Mouse (Mus musculus) hindbrain, embryonic 15.5 days (tissue): ENCODE data around the gene Dap3. TPM values are rescaled to one million over a fixed set of nuclear protein-coding genes. Genes with fewer than 3 reads are reported as not detected.

ENCODE experiments used
- ATAC-seq: fragments of 200-750 bp; cut with Nextera tagmentation; 2 replicates; pipeline ENCODE4 v1.8.0; 2017; ENCODE audit warnings: low read depth, moderate number of reproducible peaks, moderate TSS enrichment; ENCODE audit not compliant: low FRiP score
- H3K27ac ChIP-seq: fragments of 300-500 bp; sonication (generic); replicated peaks from 2 replicates; pipeline ENCODE4 v1.5.1; 2015; ENCODE audit warnings: mild to moderate bottlenecking, inconsistent platforms
- H3K27me3 ChIP-seq: fragments of 300-500 bp; sonication (generic); 2 replicates; pipeline ENCODE4 v1.6.1; 2015; ENCODE audit warnings: control low read depth, inconsistent platforms
- H3K36me3 ChIP-seq: fragments of 300-500 bp; sonication (generic); 2 replicates; pipeline ENCODE4 v1.6.1; 2015; ENCODE audit warnings: control low read depth, inconsistent platforms
- H3K4me1 ChIP-seq: fragments of 300-500 bp; sonication (generic); replicated peaks from 2 replicates; pipeline ENCODE4 v1.6.1; 2015; ENCODE audit warnings: control low read depth, inconsistent platforms
- H3K4me2 ChIP-seq: fragments of 300-500 bp; sonication (generic); 2 replicates; pipeline ENCODE4 v1.6.1; 2015; ENCODE audit warnings: moderate library complexity, mild to moderate bottlenecking, inconsistent platforms
- H3K4me3 ChIP-seq: fragments of 300-500 bp; sonication (generic); 2 replicates; pipeline ENCODE4 v1.5.1; 2015; ENCODE audit warnings: mild to moderate bottlenecking, inconsistent platforms
- H3K9ac ChIP-seq: fragments of 300-500 bp; sonication (generic); 2 replicates; pipeline ENCODE4 v1.6.1; 2015; ENCODE audit warnings: inconsistent platforms
- H3K9me3 ChIP-seq: fragments of 300-500 bp; sonication (generic); 2 replicates; pipeline ENCODE4 v1.6.1; 2016; ENCODE audit warnings: control low read depth, inconsistent platforms
- WGBS: fragments of 180-500 bp; shearing (Covaris S2); methylation state at CpG from one replicate; pipeline ENCODE4 v1.1.7; 2015; 5-methylcytosine and 5-hydroxymethylcytosine counted together
- polyA plus RNA-seq: library from polyadenylated mRNA; unstranded; fragments of >200 nt; fragmentation: Nextera tagmentation; extraction: Ambion mirVana; gene quantifications from 2 replicates; pipeline ENCODE4 v1.2.1, GENCODE M21; 2015

Gene Dap3
- polyA plus RNA-seq, 1 experiment from 2014 or later, result 121 TPM

DNA sequence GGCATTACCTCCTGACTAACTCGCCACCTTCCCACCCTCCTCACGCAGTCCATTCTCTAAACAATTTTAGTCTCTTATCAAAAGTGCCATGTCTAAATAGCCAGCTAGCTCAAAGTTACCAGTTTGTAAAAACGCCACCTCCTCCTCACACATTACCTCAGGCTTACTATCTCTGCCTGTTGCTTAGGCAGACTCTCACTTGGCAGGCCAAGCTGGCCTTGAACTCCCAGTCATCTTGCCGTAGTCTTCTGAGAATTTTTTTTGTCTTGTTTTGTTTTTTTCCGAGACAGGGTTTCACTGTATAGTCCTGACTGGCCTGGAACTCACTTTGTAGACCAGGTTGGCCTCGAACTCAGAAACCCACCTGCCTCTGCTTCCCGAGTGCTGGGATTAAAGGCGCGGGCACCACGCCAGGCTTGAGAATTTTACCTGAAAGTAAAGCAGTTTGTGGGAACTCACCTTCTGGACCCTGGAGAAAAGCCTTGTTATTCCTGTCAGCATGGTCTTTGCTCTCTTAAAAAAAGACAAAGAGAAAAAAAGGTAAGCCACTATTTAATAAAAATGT, 8.6 kb downstream of the Dap3 start:
- no peak overlapping the region for H3K4me2 ChIP-seq
- no peak for ATAC-seq
- no peaks in the 10 kb centered on the region for H3K4me1 ChIP-seq
- peaks cover 24% of the 10 kb centered on the region for H3K36me3 ChIP-seq
- no peaks in the 10 kb centered on the region for H3K27me3 ChIP-seq
- H3K27ac ChIP-seq, result no peak overlapping the region
- no peaks in the 10 kb centered on the region for H3K9me3 ChIP-seq
- 93% methylated on average over 10 of the region's 10 CpGs for WGBS
- no peak overlapping the region for H3K4me3 ChIP-seq
- H3K9ac ChIP-seq, result no peak overlapping the region

DNA sequence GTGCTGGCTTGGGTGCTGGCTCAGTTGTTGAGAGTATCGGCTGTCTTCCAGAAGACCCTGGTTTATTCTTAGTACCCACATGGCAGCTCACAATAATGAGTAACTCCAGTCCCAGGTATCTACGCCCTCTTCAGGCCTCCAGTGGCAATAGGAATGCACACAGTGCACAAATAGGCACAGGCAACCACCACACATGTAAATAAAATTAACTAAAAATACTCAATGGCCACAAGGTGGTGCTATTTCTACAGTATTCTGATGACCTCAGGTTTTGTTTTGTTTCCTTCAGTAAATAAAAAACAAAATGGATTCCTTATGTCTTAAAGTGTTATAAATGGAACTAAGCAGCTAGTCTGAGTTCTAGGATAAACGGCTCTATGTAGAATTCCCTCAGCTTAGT, 11.2 kb downstream of the Dap3 start:
- no peaks in the 10 kb centered on the region for H3K4me1 ChIP-seq
- no peaks in the 10 kb centered on the region for H3K27me3 ChIP-seq
- H3K27ac ChIP-seq, result no peak overlapping the region; the same call in 1 of the 2 replicates
- H3K36me3 ChIP-seq, result peaks cover 27% of the 10 kb centered on the region
- 0 out of 2 replicates have a peak, but pooled peaks have one; percentile 48 for ATAC-seq
- H3K9ac ChIP-seq, result no peak overlapping the region
- no peak overlapping the region for H3K4me3 ChIP-seq
- H3K4me2 ChIP-seq, result no peak overlapping the region
- H3K9me3 ChIP-seq, result no peaks in the 10 kb centered on the region
- WGBS, result 64% methylated on average over 3 of the region's 3 CpGs

DNA sequence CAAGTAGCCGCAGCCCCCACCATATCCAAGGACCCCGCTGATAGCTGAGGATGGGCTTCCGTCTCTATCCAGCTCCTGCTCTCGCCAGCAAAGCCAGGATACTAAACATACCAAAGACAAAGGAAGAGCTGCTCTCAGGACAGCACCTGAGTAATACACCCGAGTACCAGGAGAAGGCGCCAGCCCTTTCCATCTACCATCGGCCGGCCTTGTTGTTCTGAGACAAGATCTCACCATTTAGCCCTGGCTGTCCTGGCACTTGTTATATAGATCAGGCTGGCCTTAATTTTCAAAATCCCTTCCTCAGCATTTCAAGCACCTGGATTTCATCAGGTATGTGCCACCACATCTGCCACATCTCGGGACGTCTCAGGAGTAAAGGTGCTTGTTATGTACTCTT, 11.9 kb downstream of the Dap3 start:
- H3K27ac ChIP-seq, result no peak overlapping the region
- H3K27me3 ChIP-seq, result no peaks in the 10 kb centered on the region
- no peaks in the 10 kb centered on the region for H3K4me1 ChIP-seq
- H3K4me2 ChIP-seq, result no peak overlapping the region
- no peak for ATAC-seq
- no peak overlapping the region for H3K4me3 ChIP-seq
- 95% methylated on average over 10 of the region's 10 CpGs for WGBS
- no peak overlapping the region for H3K9ac ChIP-seq
- no peaks in the 10 kb centered on the region for H3K9me3 ChIP-seq
- H3K36me3 ChIP-seq, result peaks cover 33% of the 10 kb centered on the region

DNA sequence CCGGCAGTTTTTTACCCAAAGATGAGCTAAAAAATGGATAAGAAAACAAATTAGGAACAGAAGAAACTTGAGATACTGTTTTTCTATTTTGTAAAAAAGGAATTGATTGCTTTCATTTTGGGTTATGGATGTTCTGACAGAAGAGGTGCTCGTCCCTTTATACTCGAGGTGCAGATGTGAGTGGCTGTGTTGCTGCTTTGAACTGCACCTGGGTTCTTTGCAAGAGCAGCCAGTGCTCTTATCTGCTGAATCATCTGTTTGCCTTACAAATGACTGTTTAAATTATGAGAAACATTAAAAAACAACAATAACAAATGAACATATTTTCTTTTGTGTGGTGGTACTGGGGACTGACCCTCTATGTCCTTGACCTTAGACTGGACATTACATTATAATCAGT, 21.5 kb downstream of the Dap3 start:
- H3K4me2 ChIP-seq, result no peak overlapping the region
- no peaks in the 10 kb centered on the region for H3K27me3 ChIP-seq
- no peaks in the 10 kb centered on the region for H3K4me1 ChIP-seq
- no peak for ATAC-seq
- H3K4me3 ChIP-seq, result no peak overlapping the region
- no peak overlapping the region for H3K9ac ChIP-seq
- no peak overlapping the region for H3K27ac ChIP-seq
- H3K9me3 ChIP-seq, result no peaks in the 10 kb centered on the region
- WGBS, result 87% methylated on average over 3 of the region's 3 CpGs
- peaks cover 76% of the 10 kb centered on the region for H3K36me3 ChIP-seq

DNA sequence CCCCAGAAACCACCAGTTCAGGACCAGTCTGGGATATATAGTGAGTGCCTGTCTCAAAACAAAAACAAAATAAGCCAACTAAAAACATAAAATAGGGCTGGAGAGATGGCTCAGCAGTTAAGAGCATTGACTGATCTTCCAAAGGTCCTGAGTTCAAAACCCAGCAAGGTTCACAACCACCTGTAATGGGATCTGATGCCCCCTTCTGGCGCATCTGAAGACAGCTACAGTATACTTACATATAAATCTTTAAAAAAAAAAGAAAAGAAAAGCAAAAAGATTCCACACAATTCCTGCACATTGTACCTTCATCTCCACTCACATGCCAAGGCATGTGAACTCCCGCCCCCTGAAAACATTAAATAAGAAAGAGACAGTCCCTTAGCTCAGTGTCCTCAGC, 25.3 kb downstream of the Dap3 start:
- Histone ChIP-seq H3K4me3 (no peak overlapping the region), H3K9me3 (no peaks in the 10 kb centered on the region), H3K27ac (no peak overlapping the region), H3K4me1 (no peaks in the 10 kb centered on the region), H3K27me3 (no peaks in the 10 kb centered on the region), H3K4me2 (no peak overlapping the region), H3K9ac (no peak overlapping the region), H3K36me3 (peaks cover 85% of the 10 kb centered on the region)
- ATAC-seq, result no peak
- WGBS, result 91% methylated on average over 2 of the region's 2 CpGs

DNA sequence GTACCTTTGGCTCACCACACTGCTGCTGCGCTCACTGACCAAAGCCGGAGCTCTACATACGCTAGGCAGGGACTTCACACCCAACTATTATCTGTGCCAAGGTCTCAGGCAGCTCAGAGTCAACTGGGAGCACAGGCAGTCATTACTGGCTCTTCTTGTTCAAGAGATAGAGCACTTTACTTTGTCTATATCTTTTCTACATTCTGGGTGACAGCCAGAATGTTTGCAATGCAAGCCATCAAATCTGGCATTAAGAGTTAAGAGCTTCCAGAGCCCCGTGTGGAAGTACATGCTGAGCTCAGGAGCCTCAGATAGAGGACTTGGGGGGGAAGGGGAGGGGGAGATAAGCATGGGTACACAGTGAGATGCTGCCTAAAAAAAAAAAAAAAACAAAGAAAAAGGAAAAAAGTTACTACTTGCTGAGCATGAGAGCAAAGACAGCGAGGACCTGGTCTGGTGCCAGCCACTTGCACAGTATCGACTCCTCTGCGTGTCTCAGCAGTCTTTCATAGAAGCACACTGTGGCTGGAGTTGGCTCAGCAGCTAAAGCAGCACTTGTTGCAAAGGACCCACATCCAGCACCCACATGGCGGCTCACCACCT, 26.9 kb downstream of the Dap3 start:
- no peak for ATAC-seq
- no peaks in the 10 kb centered on the region for H3K9me3 ChIP-seq
- H3K27me3 ChIP-seq, result no peaks in the 10 kb centered on the region
- H3K9ac ChIP-seq, result no peak overlapping the region
- H3K4me2 ChIP-seq, result no peak overlapping the region
- no peak overlapping the region for H3K27ac ChIP-seq
- 91% methylated on average over 8 of the region's 8 CpGs for WGBS
- peaks cover 71% of the 10 kb centered on the region for H3K36me3 ChIP-seq
- H3K4me1 ChIP-seq, result no peaks in the 10 kb centered on the region
- H3K4me3 ChIP-seq, result no peak overlapping the region

DNA sequence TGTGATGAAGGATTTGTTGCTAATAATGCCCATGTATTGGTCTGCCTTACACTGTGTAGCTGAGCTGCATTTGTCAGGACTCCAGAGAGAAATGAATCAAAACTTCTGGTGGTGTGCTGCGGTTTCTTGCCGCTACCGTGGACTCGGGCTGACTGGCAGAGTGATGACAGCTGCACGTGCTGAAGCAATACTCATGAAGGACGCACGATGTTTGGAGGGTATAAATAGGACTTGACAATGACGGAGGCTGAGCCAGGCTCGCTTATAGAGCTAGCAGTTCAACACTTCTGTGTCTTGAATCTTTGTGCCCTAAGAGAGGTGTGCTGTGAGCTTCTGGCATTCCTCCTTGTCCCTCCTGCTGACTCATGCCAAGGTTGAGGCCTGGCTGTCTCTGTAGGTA, 29.6 kb downstream of the Dap3 start:
- H3K4me2 ChIP-seq, result no peak overlapping the region
- no peak for ATAC-seq
- H3K27ac ChIP-seq, result no peak overlapping the region
- H3K9me3 ChIP-seq, result no peaks in the 10 kb centered on the region
- H3K27me3 ChIP-seq, result no peaks in the 10 kb centered on the region
- no peak overlapping the region for H3K4me3 ChIP-seq
- H3K9ac ChIP-seq, result no peak overlapping the region
- 96% methylated on average over 9 of the region's 9 CpGs for WGBS
- no peaks in the 10 kb centered on the region for H3K4me1 ChIP-seq
- peaks cover 51% of the 10 kb centered on the region for H3K36me3 ChIP-seq

DNA sequence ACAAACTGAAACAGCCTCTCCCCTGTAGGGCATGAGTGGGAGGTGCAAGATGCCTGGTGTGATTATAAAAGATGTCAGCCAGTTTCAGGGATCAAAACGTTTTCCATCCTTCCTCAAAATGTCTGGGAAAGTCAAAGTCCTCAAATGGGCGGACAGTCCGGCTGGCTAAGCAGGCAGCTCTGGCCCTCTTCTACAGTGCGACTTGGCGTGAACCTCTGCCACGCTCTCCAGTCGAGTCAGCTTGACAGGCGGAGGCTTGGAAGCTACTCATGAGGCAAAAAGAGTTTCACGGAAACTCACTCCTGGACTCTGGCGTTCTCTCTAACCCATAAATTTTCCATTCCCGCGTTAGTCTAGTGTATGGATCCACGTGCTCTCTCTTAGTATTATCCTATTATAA, 32.0 kb downstream of the Dap3 start:
- Histone ChIP-seq H3K9me3 (no peaks in the 10 kb centered on the region), H3K27ac (no peak overlapping the region), H3K4me3 (no peak overlapping the region), H3K9ac (no peak overlapping the region), H3K4me1 (peaks cover 8% of the 10 kb centered on the region), H3K36me3 (peaks cover 29% of the 10 kb centered on the region), H3K4me2 (no peak overlapping the region), H3K27me3 (no peaks in the 10 kb centered on the region)
- no peak for ATAC-seq
- 85% methylated on average over 13 of the region's 13 CpGs for WGBS

DNA sequence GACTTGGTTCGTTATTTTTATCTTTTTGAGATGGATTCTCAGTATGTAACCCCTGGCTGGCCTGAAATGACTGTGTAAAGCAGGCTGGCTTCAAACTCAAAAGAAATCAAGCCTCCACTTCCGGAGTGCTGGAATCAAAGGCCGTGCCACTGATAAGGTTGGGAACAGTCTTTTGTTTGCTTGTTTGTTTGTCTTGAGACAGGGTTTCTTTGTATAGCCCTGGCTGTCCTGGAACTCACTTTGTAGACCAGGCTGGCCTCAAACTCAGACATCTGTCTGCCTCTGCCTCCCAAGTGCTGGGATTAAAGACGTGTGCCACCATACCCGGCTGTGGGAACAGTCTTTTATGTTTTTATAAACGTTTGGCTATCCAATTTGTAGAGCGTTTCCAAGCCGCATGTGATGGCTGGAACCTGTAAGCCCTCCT, 36.6 kb downstream of the Dap3 start:
- WGBS, result 27% methylated on average over 8 of the region's 8 CpGs
- H3K9ac ChIP-seq, result peak overlapping the region; percentile 67
- H3K27ac ChIP-seq, result peak overlapping the region; percentile 93
- peak overlapping the region; percentile 71 for H3K4me2 ChIP-seq
- ATAC-seq, result no peak
- H3K9me3 ChIP-seq, result no peaks in the 10 kb centered on the region
- H3K4me1 ChIP-seq, result peaks cover 15% of the 10 kb centered on the region
- peak overlapping the region; percentile 64 for H3K4me3 ChIP-seq
- no peaks in the 10 kb centered on the region for H3K27me3 ChIP-seq
- peaks cover 27% of the 10 kb centered on the region for H3K36me3 ChIP-seq

DNA sequence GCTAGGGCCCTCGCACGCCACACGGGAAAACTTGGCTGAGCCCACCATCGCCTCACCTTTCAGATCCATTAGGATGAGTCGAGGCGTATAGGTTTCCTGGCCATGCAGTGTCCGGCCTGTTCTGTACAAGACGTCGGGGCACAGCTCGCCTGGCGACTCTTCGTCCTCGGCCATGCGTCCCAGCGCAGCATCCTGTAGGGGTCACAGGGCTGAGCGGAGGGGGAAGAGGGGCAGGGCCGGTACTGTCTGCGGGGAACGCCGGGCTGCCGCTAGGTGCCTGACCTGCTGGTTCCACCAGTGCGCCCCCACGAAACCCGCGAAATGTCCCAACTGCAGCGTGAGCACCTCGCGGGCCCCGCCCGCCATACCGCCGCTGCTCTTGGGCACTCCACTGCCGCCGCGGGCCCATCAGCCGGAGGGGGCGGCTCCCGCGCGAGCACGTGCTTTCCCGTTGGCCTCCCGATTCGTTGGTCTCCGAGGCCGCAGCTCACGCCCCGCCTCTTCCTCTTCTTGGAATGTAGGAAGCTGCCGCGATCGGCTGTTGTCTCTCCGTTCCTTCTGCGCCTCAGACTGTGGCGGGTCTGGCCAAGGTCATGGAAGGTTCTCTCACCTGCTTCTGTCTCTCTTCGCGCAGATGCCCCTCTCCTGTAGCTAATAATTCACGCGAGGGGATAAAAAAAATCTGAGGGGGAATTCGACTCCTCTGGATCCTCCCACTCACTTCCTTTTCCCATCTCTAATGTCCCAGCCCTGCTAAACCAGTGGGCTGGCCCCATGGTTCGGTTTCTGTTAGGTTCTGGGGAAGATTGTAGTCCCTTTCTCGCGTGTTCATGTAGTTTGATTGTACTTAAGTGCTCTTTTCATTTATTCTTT, 37.2 kb downstream of the Dap3 start, which contains the start of gene Msto1:
TSS of gene Msto1 (minus strand) at position 489 of the 873 bp plus-strand sequence.
- Histone ChIP-seq H3K36me3 (peaks cover 31% of the 10 kb centered on the region), H3K4me1 (peaks cover 15% of the 10 kb centered on the region), H3K4me3 (peak within 1 kb of the TSS; percentile 64), H3K4me2 (peak within 1 kb of the TSS; percentile 71), H3K9me3 (no peaks in the 10 kb centered on the region), H3K27me3 (no peaks in the 10 kb centered on the region), H3K9ac (peak within 1 kb of the TSS; percentile 67), H3K27ac (peak within 1 kb of the TSS; percentile 93)
- WGBS, result under 1% methylated on average over 62 of the region's 62 CpGs
- peak; percentile 99 for ATAC-seq

DNA sequence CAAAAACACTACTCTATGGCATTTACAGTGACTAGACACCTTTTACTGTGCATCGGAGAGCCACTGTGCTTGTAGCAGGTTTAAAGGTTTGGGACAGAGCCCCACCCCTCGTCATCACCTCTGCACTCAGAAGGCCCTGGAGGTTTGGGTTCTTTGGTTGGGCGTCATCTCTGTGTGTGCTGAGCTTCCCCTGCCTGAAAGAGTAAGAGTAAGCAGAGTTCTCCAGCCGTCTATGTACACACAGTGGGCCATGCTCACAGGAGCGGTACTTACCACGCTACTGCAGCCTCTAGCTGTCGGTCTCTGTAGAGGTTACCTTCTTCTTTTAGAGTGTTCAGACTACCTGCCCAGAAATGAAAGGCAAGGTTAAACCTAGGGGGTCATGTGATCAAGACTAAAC, 38.4 kb downstream of the Dap3 start:
- WGBS, result 93% methylated on average over 7 of the region's 7 CpGs
- H3K27ac ChIP-seq, result no peak overlapping the region
- peaks cover 43% of the 10 kb centered on the region for H3K36me3 ChIP-seq
- peaks cover 15% of the 10 kb centered on the region for H3K4me1 ChIP-seq
- H3K9ac ChIP-seq, result 0 out of 2 replicates have a peak overlapping the region, but pooled peaks have one; percentile 67
- peak overlapping the region; percentile 64; the same call in 1 of the 2 replicates for H3K4me3 ChIP-seq
- H3K4me2 ChIP-seq, result peak overlapping the region; percentile 71
- no peaks in the 10 kb centered on the region for H3K9me3 ChIP-seq
- no peaks in the 10 kb centered on the region for H3K27me3 ChIP-seq
- no peak for ATAC-seq
